Mouse (Mus musculus) ES-E14 (cell line): ENCODE measurements around the gene Psma7.

ENCODE experiments used
- MAFK ChIP-seq: IDR thresholded peaks from 2 replicates; pipeline ENCODE4 v1.6.1; 2014; ENCODE audit warnings: mild to moderate bottlenecking, low read depth, low read length, inconsistent platforms; ENCODE audit not compliant: insufficient read depth
- ZC3H11A ChIP-seq: IDR thresholded peaks from 2 replicates; pipeline ENCODE4 v1.6.1; 2012; ENCODE audit warnings: low read depth, mild to moderate bottlenecking, inconsistent platforms, low read length, borderline replicate concordance

DNA sequence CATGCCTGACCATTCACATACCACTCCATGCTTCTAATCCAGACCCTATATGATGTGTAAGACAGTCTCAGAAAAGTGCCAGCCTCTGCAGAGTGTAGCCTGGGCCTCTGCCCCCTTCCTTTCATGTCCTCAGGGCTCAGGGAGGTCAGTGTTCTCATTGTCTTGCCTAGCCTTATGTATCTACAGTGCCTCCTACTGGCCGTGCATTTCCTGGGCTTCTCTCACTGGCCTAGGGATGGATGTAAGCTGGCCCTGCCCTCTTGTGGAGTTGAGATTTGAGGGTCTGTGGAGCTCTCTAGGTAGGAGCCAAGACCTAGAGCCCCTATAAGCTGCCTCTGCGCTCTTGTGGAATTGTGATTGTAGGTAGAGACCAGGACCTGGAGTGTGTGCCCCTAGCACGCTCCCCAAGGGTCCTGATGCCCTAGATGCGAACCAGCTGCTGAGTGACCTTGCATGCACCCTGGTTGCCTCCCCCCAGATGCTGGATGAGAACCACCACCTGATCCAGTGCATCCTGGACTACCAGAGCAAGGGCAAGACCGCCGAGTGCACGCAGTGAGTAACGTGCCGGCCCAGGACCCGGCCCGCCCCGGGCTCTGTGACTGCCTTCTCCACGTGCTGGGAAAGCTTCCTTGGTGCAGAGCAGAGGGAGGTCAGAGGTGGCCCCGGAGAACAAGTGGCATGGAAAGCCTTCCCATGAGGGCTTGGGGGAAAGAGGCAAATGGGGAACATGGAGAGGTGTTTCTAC lies 9.9 kb upstream of the Psma7 start:
- TF ChIP-seq ZC3H11A (peak; percentile 16; the same call in 1 of the 2 replicates), MAFK (no peak)
